Comparison of ENCODE assay signal across 8 mouse cellular contexts in the genomic region with DNA sequence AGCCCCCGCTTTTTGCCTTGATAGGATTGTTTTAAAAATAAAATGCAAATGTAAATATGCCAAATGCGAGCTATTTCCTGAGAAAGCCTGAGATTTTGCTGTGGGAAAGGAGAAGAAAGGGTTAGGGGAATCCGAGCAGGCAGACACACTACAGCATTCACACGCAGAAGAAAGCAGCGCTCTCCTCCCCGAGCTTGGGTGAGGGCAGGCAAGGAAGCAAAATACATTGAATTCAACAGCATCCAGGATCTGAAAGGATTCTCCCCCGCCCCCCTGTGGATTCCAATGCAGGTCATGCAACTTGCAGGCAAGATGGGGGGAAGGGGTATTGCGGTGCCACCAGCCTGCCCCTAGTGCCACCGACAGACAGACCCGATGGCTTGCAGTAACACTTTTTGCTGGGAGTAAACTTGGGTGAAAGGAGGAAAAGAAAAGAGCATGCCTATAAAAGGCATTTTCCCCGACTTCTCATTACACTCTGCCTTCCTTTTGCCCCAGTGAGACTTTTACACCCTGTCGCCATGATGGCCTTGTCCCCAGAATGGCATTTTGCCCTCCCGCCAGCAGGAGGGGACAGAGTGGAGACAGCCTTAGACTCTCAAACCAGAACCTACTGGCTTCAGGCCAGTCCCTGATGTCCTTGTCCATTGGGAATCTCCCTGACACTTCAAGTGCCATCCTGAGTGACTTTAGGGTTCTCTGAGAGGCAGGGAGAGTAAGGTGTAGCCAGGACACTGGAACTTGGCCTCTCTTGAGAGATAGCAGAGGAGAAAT.
A peak's percentile ranks its signal among the peaks of the same experiment; 100 is the strongest.
DNase-seq lines count a peak whose midpoint lies in the region; ATAC-seq and TF ChIP-seq lines count a peak whose summit lies in the region.

No protein-coding gene starts in this region.

- H3K4me1 ChIP-seq in ES-Bruce4 (ENCODE audit: control insufficient read depth, insufficient read depth, low read length), result no peaks in the 10 kb centered on the region
- 0 out of 2 replicates have a peak, but pooled peaks cover 2% of the 10 kb centered on the region for H3K4me1 ChIP-seq in forebrain, postnatal 0 days (ENCODE audit: insufficient read depth)
- H3K4me1 ChIP-seq in liver, embryonic 14.5 days (replicated peaks; ENCODE audit: control insufficient read depth in 2 of 2, insufficient read depth in 2 of 2, low read length in 1 of 2), result no peaks in the 10 kb centered on the region

- no peak overlapping the region for H3K27ac ChIP-seq in ES-Bruce4 (ENCODE audit: insufficient read depth, low read length)
- peak overlapping the region; percentile 93 for H3K27ac ChIP-seq in forebrain, postnatal 0 days (ENCODE audit: low read depth, low read length)
- no peak overlapping the region for H3K27ac ChIP-seq in liver, embryonic 14.5 days

- no peak for TF ChIP-seq EP300 in ES-Bruce4 (IDR thresholded peaks at IDR 0.05; ENCODE audit: insufficient read depth, low read depth, low read length)
- no peak for TF ChIP-seq EP300 in liver, embryonic 14.5 days (IDR thresholded peaks at IDR 0.05; ENCODE audit: low read depth)

- peak; percentile 49 for DNase-seq in layer of hippocampus, adult 11-12 months (ENCODE audit: low spot score)
- no peak for DNase-seq in layer of hippocampus, adult 9-11 months
- peak; percentile 80 for DNase-seq in cerebellum, adult 18-20 months
- peak; percentile 65 for DNase-seq in forebrain, postnatal 0 days
- DNase-seq in liver, embryonic 14.5 days (ENCODE audit: low read depth in 3 of 3, low spot score in 3 of 3), result no peak
- peak; percentile 55 for DNase-seq in thymus, postnatal 0 days (ENCODE audit: low spot score)
- no peak for DNase-seq in gastrocnemius, postnatal 36 days

- 3% methylated on average over 13 of the region's 13 CpGs for WGBS in forebrain, postnatal 0 days
- WGBS in liver, embryonic 14.5 days (ENCODE audit: insufficient replicate concordance), result 5% methylated on average over 13 of the region's 13 CpGs

- peak; percentile 40 for ATAC-seq in forebrain, postnatal 0 days
- ATAC-seq in liver, embryonic 14.5 days (ENCODE audit: insufficient read depth), result no peak

- intact Hi-C loops in gastrocnemius, postnatal 36 days (cut with DNase I), result loop anchor here (10.0 kb wide), 1 partner anchor 305 kb away; no protein-coding TSS in a partner anchor

- peak overlapping the region; percentile 81 for H3K4me2 ChIP-seq in forebrain, postnatal 0 days (ENCODE audit: low read depth)
- H3K4me2 ChIP-seq in liver, embryonic 14.5 days (ENCODE audit: low read depth), result no peak overlapping the region

- no peaks in the 10 kb centered on the region for H3K36me3 ChIP-seq in ES-Bruce4 (ENCODE audit: control insufficient read depth, insufficient read depth, low read length, poor library complexity, severe bottlenecking)
- H3K36me3 ChIP-seq in forebrain, postnatal 0 days (ENCODE audit: insufficient read depth), result no peaks in the 10 kb centered on the region
- no peaks in the 10 kb centered on the region for H3K36me3 ChIP-seq in liver, embryonic 14.5 days (replicated peaks; ENCODE audit: control insufficient read depth, insufficient read depth, low read depth)

- peak; percentile 48 for TF ChIP-seq CTCF in ES-Bruce4 (IDR thresholded peaks at IDR 0.05; ENCODE audit: low read depth, low read length)
- TF ChIP-seq CTCF in forebrain, postnatal 0 days (IDR thresholded peaks at IDR 0.05; ENCODE audit: low read depth), result peak; percentile 60
- peak; percentile 34 for TF ChIP-seq CTCF in liver, embryonic 14.5 days (IDR thresholded peaks at IDR 0.05; ENCODE audit: low read depth)

- no peak for TF ChIP-seq POLR2A in ES-Bruce4 (IDR thresholded peaks at IDR 0.05; ENCODE audit: insufficient read depth, low read length)

- H3K9me3 ChIP-seq in ES-Bruce4 (replicated peaks; ENCODE audit: control insufficient read depth, insufficient read depth, low read length, poor library complexity, severe bottlenecking), result no peaks in the 10 kb centered on the region
- no peaks in the 10 kb centered on the region for H3K9me3 ChIP-seq in forebrain, postnatal 0 days (ENCODE audit: low read length)
- no peaks in the 10 kb centered on the region for H3K9me3 ChIP-seq in liver, embryonic 14.5 days (ENCODE audit: control insufficient read depth, low read length)

- peaks cover 24% of the 10 kb centered on the region for H3K27me3 ChIP-seq in ES-Bruce4 (ENCODE audit: control insufficient read depth, insufficient read depth, low read length, poor library complexity, severe bottlenecking)
- H3K27me3 ChIP-seq in forebrain, postnatal 0 days (ENCODE audit: insufficient read depth, low read length), result no peaks in the 10 kb centered on the region
- peaks cover 52% of the 10 kb centered on the region for H3K27me3 ChIP-seq in liver, embryonic 14.5 days (ENCODE audit: control insufficient read depth, insufficient read depth, low read length)

- H3K9ac ChIP-seq in ES-Bruce4 (ENCODE audit: low read depth, poor library complexity, severe bottlenecking), result no peak overlapping the region
- peak overlapping the region; percentile 84 for H3K9ac ChIP-seq in forebrain, postnatal 0 days
- H3K9ac ChIP-seq in liver, embryonic 14.5 days (replicated peaks), result no peak overlapping the region

- no peak overlapping the region for H3K4me3 ChIP-seq in ES-Bruce4 (ENCODE audit: low read depth, low read length)
- H3K4me3 ChIP-seq in forebrain, postnatal 0 days (ENCODE audit: low read depth, low read length), result peak overlapping the region; percentile 79
- H3K4me3 ChIP-seq in liver, embryonic 14.5 days (ENCODE audit: insufficient read depth in 1 of 2, low read depth in 2 of 2, low read length in 2 of 2), result no peak overlapping the region

Comparison
In these comparisons a context has a peak if more than half of its experiments do, and no peak if none do; other contexts are left out.
1. DNase-seq: peak in layer of hippocampus, adult 11-12 months (single experiment), cerebellum, adult 18-20 months (2 of 2), forebrain, postnatal 0 days (single experiment) and thymus, postnatal 0 days (single experiment); none in layer of hippocampus, adult 9-11 months (single experiment), liver, embryonic 14.5 days (0 of 3) and gastrocnemius, postnatal 36 days (0 of 2).
2. Peak in every context shown above with its lines, with median percentiles within 50 percentile points of each other: CTCF ChIP-seq.